Mouse (Mus musculus) forebrain, embryonic 11.5 days (tissue): Measurements from ENCODE around the gene Phactr2. TPM values are rescaled to one million over a fixed set of nuclear protein-coding genes. Genes with fewer than 3 reads are reported as not detected.

Source experiments
- ATAC-seq: fragments of 200-750 bp; cut with Nextera tagmentation; replicated peaks from 2 replicates; pipeline ENCODE4 v1.8.0; 2017; ENCODE audit warnings: moderate TSS enrichment; ENCODE audit not compliant: low FRiP score
- DNase-seq: peaks from one replicate; pipeline ENCODE4 v3.0.0-alpha.2; 2017; ENCODE audit warnings: low spot score
- H3K27ac ChIP-seq: fragments of 300-500 bp; sonication (generic); 2 replicates; pipeline ENCODE4 v1.5.1; 2014; ENCODE audit warnings: low read depth, low read length
- H3K27me3 ChIP-seq: fragments of 300-500 bp; sonication (generic); 2 replicates; pipeline ENCODE4 v1.6.1; 2014; ENCODE audit warnings: mild to moderate bottlenecking, low read length, mixed read lengths; ENCODE audit not compliant: control insufficient read depth, insufficient read depth
- H3K36me3 ChIP-seq: fragments of 300-500 bp; sonication (generic); 2 replicates; pipeline ENCODE4 v1.6.1; 2014; ENCODE audit warnings: mild to moderate bottlenecking, low read length, moderate library complexity, mixed read lengths; ENCODE audit not compliant: control insufficient read depth, insufficient read depth
- H3K4me1 ChIP-seq: fragments of 300-500 bp; sonication (generic); replicated peaks from 2 replicates; pipeline ENCODE4 v1.6.1; 2014; ENCODE audit warnings: low read length, mixed read lengths; ENCODE audit not compliant: control insufficient read depth, insufficient read depth
- H3K4me2 ChIP-seq: fragments of 300-500 bp; sonication (generic); 2 replicates; pipeline ENCODE4 v1.6.1; 2014; ENCODE audit warnings: low read depth, mild to moderate bottlenecking, low read length, moderate library complexity, mixed read lengths; ENCODE audit not compliant: severe bottlenecking
- H3K4me3 ChIP-seq: fragments of 300-500 bp; sonication (generic); 2 replicates; pipeline ENCODE4 v1.5.1; 2014; ENCODE audit warnings: low read depth, low read length
- H3K9ac ChIP-seq: fragments of 300-500 bp; sonication (generic); 2 replicates; pipeline ENCODE4 v1.6.1; 2014; ENCODE audit warnings: low read length
- H3K9me3 ChIP-seq: fragments of 300-500 bp; sonication (generic); 2 replicates; pipeline ENCODE4 v1.6.1; 2016; ENCODE audit warnings: low read length, mixed read lengths; ENCODE audit not compliant: control insufficient read depth
- WGBS: fragments of 180-500 bp; shearing (Covaris S2); extraction: QIAGEN DNeasy Blood & Tissue Kit; methylation state at CpG from one replicate; pipeline ENCODE4 v1.1.7; 2014; 5-methylcytosine and 5-hydroxymethylcytosine counted together
- polyA plus RNA-seq: library from polyadenylated mRNA; unstranded; fragments of >200 nt; fragmentation: Nextera tagmentation; extraction: Ambion mirVana; gene quantifications from 2 replicates; pipeline ENCODE4 v1.2.1, GENCODE M21; 2014

Gene Phactr2
- polyA plus RNA-seq, 1 experiment from 2014 or later, result 17.7 TPM

GRCm38 (mm10) chr10:13443647-13444046, 30.6 kb downstream of the Phactr2 start:
- Histone ChIP-seq H3K27ac (no peak overlapping the region), H3K4me3 (no peak overlapping the region), H3K9ac (no peak overlapping the region), H3K4me1 (no peaks in the 10 kb centered on the region), H3K36me3 (no peaks in the 10 kb centered on the region), H3K4me2 (no peak overlapping the region), H3K27me3 (no peaks in the 10 kb centered on the region), H3K9me3 (no peaks in the 10 kb centered on the region)
- no peak for ATAC-seq
- no peak for DNase-seq
- 87% methylated on average over 6 of the region's 6 CpGs for WGBS

GRCm38 (mm10) chr10:13440292-13440691, 33.9 kb downstream of the Phactr2 start:
- ATAC-seq, result no peak
- DNase-seq, result no peak
- Histone ChIP-seq H3K4me1 (no peaks in the 10 kb centered on the region), H3K9me3 (no peaks in the 10 kb centered on the region), H3K36me3 (no peaks in the 10 kb centered on the region), H3K9ac (no peak overlapping the region), H3K27me3 (no peaks in the 10 kb centered on the region), H3K4me3 (no peak overlapping the region), H3K27ac (no peak overlapping the region), H3K4me2 (no peak overlapping the region)
- 82% methylated on average over 4 of the region's 4 CpGs for WGBS

GRCm38 (mm10) chr10:13438118-13438821, 35.9 kb downstream of the Phactr2 start:
- H3K9ac ChIP-seq, result no peak overlapping the region
- H3K4me1 ChIP-seq, result no peaks in the 10 kb centered on the region
- H3K4me3 ChIP-seq, result no peak overlapping the region
- no peaks in the 10 kb centered on the region for H3K36me3 ChIP-seq
- no peak overlapping the region for H3K27ac ChIP-seq
- ATAC-seq (no peak), DNase-seq (no peak)
- WGBS, result 56% methylated on average over 10 of the region's 10 CpGs
- no peak overlapping the region for H3K4me2 ChIP-seq
- H3K27me3 ChIP-seq, result no peaks in the 10 kb centered on the region
- H3K9me3 ChIP-seq, result no peaks in the 10 kb centered on the region

- Histone ChIP-seq H3K4me1 (peaks cover 4% of the 10 kb centered on the region), H3K27ac (no peak overlapping the region), H3K4me3 (no peak overlapping the region), H3K9me3 (no peaks in the 10 kb centered on the region), H3K9ac (no peak overlapping the region), H3K36me3 (no peaks in the 10 kb centered on the region), H3K4me2 (no peak overlapping the region), H3K27me3 (no peaks in the 10 kb centered on the region)
- WGBS, result 89% methylated on average over 9 of the region's 9 CpGs
- ATAC-seq (no peak), DNase-seq (no peak)
Measured at GRCm38 (mm10) chr10:13437011-13437410, 37.2 kb downstream of the Phactr2 start.

- H3K9ac ChIP-seq, result no peak overlapping the region
- no peaks in the 10 kb centered on the region for H3K27me3 ChIP-seq
- H3K4me1 ChIP-seq, result peaks cover 11% of the 10 kb centered on the region
- no peaks in the 10 kb centered on the region for H3K36me3 ChIP-seq
- H3K4me2 ChIP-seq, result no peak overlapping the region
- no peak for ATAC-seq
- no peak for DNase-seq
- H3K4me3 ChIP-seq, result no peak overlapping the region
- 38% methylated on average over 7 of the region's 7 CpGs for WGBS
- H3K27ac ChIP-seq, result 0 out of 2 replicates have a peak overlapping the region, but pooled peaks have one; percentile 14
- H3K9me3 ChIP-seq, result no peaks in the 10 kb centered on the region
Measured at GRCm38 (mm10) chr10:13433016-13433415, 41.2 kb downstream of the Phactr2 start.

GRCm38 (mm10) chr10:13431641-13432540, 42.3 kb downstream of the Phactr2 start:
- Histone ChIP-seq H3K36me3 (no peaks in the 10 kb centered on the region), H3K4me2 (no peak overlapping the region), H3K27ac (peak overlapping the region; percentile 2; the same call in 1 of the 2 replicates), H3K4me3 (no peak overlapping the region), H3K9me3 (no peaks in the 10 kb centered on the region), H3K9ac (no peak overlapping the region), H3K27me3 (no peaks in the 10 kb centered on the region), H3K4me1 (peaks cover 11% of the 10 kb centered on the region)
- ATAC-seq (no peak; the same call in 1 of the 2 replicates), DNase-seq (peak; percentile 64)
- 24% methylated on average over 8 of the region's 8 CpGs for WGBS

GRCm38 (mm10) chr10:13429766-13430165, 44.4 kb downstream of the Phactr2 start:
- ATAC-seq, result peak; percentile 50
- H3K4me2 ChIP-seq, result no peak overlapping the region
- H3K27me3 ChIP-seq, result no peaks in the 10 kb centered on the region
- 14% methylated on average over 5 of the region's 5 CpGs for WGBS
- H3K4me3 ChIP-seq, result no peak overlapping the region
- no peak overlapping the region for H3K27ac ChIP-seq
- H3K9ac ChIP-seq, result no peak overlapping the region
- H3K4me1 ChIP-seq, result peaks cover 11% of the 10 kb centered on the region
- H3K9me3 ChIP-seq, result no peaks in the 10 kb centered on the region
- peak; percentile 74 for DNase-seq
- H3K36me3 ChIP-seq, result no peaks in the 10 kb centered on the region

GRCm38 (mm10) chr10:13429240-13429639, 45.0 kb downstream of the Phactr2 start:
- 0 out of 2 replicates have a peak overlapping the region, but pooled peaks have one; percentile 2 for H3K9ac ChIP-seq
- H3K27ac ChIP-seq, result 0 out of 2 replicates have a peak overlapping the region, but pooled peaks have one; percentile 15
- H3K27me3 ChIP-seq, result no peaks in the 10 kb centered on the region
- ATAC-seq (peak; percentile 19; the same call in 1 of the 2 replicates), DNase-seq (peak; percentile 61)
- H3K9me3 ChIP-seq, result no peaks in the 10 kb centered on the region
- peaks cover 11% of the 10 kb centered on the region for H3K4me1 ChIP-seq
- H3K36me3 ChIP-seq, result no peaks in the 10 kb centered on the region
- H3K4me2 ChIP-seq, result no peak overlapping the region
- 19% methylated on average over 13 of the region's 13 CpGs for WGBS
- H3K4me3 ChIP-seq, result no peak overlapping the region
